In the genomic region with DNA sequence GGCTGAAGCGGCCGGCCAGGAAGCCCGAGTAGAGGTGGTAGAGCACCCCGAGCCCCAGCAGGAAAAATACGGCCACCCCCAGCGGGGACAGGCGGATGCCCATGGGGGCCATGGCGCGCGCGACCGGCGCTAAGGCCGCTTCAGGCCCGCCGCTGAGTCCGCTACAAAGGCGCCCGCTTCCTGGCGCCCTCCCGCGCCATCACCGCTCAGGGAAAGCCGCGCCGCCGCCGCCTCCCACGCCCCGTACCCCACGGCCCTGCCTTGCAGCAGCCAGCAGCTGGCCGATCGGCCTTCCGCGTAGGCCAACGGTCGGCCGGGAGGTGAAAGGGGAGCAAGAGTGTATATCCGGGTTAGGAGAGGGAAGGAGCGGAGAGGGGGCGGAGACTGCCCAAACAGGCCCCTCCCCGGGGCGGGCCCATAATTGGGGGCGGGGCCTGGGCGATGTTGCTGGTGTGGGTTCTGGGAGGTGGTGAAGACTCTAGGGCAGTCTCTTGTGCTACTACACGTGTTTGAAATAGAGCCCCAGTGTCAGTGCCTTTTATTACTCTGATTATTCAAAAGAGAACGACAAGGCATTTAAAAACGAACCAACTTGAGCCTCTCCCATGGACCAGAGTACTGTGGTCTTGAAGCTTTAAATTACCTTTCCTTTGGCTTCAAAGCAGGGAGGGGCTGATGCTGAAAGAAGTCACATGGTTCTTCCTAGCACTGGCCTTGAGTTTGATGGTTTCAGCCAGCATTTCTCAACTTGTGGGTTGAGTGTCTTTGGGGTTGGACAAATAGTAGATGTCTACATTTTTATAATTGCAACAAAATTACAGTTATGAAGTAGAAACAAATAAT, we compare ENCODE assay signal across 7 mouse cellular contexts. TPM values are rescaled to one million over a fixed set of nuclear protein-coding genes. Genes with fewer than 3 reads are reported as not detected.
DNase-seq lines count a peak whose midpoint lies in the region; ATAC-seq and TF ChIP-seq lines count a peak whose summit lies in the region.

A gene (minus strand): TSS at position 364 of the 843 bp plus-strand sequence.

- under 1% methylated on average over 48 of the region's 48 CpGs for WGBS in embryonic facial prominence, embryonic 12.5 days
- 1% methylated on average over 48 of the region's 48 CpGs for WGBS in kidney, adult 2 months
- under 1% methylated on average over 48 of the region's 48 CpGs for WGBS in limb, embryonic 12.5 days
- under 1% methylated on average over 48 of the region's 48 CpGs for WGBS in midbrain, embryonic 15.5 days
- WGBS in spleen, adult 2 months, result under 1% methylated on average over 48 of the region's 48 CpGs

- H3K27me3 ChIP-seq in embryonic facial prominence, embryonic 12.5 days, result no peaks in the 10 kb centered on the region
- H3K27me3 ChIP-seq in kidney, adult 2 months (replicated peaks; ENCODE audit: control insufficient read depth, insufficient read depth, low read length), result no peaks in the 10 kb centered on the region
- H3K27me3 ChIP-seq in limb, embryonic 12.5 days, result no peaks in the 10 kb centered on the region
- H3K27me3 ChIP-seq in midbrain, embryonic 15.5 days (replicated peaks), result no peaks in the 10 kb centered on the region
- H3K27me3 ChIP-seq in spleen, adult 2 months (ENCODE audit: control insufficient read depth, insufficient read depth, low read length), result no peaks in the 10 kb centered on the region

- DNase-seq in adrenal gland, postnatal 25 days, result peak; percentile 84
- peak; percentile 99 for DNase-seq in heart, adult 11 months
- peak; percentile 92 for DNase-seq in kidney, adult 2 months
- DNase-seq in spleen, adult 2 months (ENCODE audit: low read depth in 1 of 2, low spot score in 2 of 2), result peak; percentile 61 to 77

- peak; percentile 46 for TF ChIP-seq POLR2A in kidney, adult 2 months (IDR thresholded peaks at IDR 0.05; ENCODE audit: low read depth, low read length)
- TF ChIP-seq POLR2A in spleen, adult 2 months (IDR thresholded peaks at IDR 0.05; ENCODE audit: low read depth, low read length), result peak; percentile 47

- ATAC-seq in embryonic facial prominence, embryonic 12.5 days (ENCODE audit: insufficient number of reproducible peaks, insufficient read depth, low FRiP score, low TSS enrichment), result peak; percentile 90
- ATAC-seq in limb, embryonic 12.5 days (ENCODE audit: insufficient number of reproducible peaks, insufficient read depth, low FRiP score, low TSS enrichment, low read depth), result peak; percentile 93
- peak; percentile 98 for ATAC-seq in midbrain, embryonic 15.5 days (replicated peaks)

- H3K9ac ChIP-seq in embryonic facial prominence, embryonic 12.5 days, result peak within 1 kb of the TSS; percentile 90
- peak within 1 kb of the TSS; percentile 95 for H3K9ac ChIP-seq in limb, embryonic 12.5 days (replicated peaks)
- H3K9ac ChIP-seq in midbrain, embryonic 15.5 days, result peak within 1 kb of the TSS; percentile 99

- no peaks in the 10 kb centered on the region for H3K9me3 ChIP-seq in embryonic facial prominence, embryonic 12.5 days
- H3K9me3 ChIP-seq in limb, embryonic 12.5 days, result 0 out of 2 replicates have a peak, but pooled peaks cover 3% of the 10 kb centered on the region
- no peaks in the 10 kb centered on the region for H3K9me3 ChIP-seq in midbrain, embryonic 15.5 days

- peak within 1 kb of the TSS; percentile 88 for H3K4me3 ChIP-seq in embryonic facial prominence, embryonic 12.5 days
- peak within 1 kb of the TSS; percentile 85 for H3K4me3 ChIP-seq in kidney, adult 2 months (ENCODE audit: insufficient read depth, low read depth, low read length)
- H3K4me3 ChIP-seq in limb, embryonic 12.5 days (replicated peaks), result peak within 1 kb of the TSS; percentile 95
- peak within 1 kb of the TSS; percentile 100 for H3K4me3 ChIP-seq in midbrain, embryonic 15.5 days
- H3K4me3 ChIP-seq in spleen, adult 2 months (ENCODE audit: extremely low read depth, insufficient read depth, insufficient read length), result peak within 1 kb of the TSS; percentile 85

- H3K27ac ChIP-seq in embryonic facial prominence, embryonic 12.5 days, result peak within 1 kb of the TSS; percentile 83
- H3K27ac ChIP-seq in kidney, adult 2 months (ENCODE audit: insufficient read depth, low read depth, low read length), result peak within 1 kb of the TSS; percentile 36
- H3K27ac ChIP-seq in limb, embryonic 12.5 days, result peak within 1 kb of the TSS; percentile 86
- peak within 1 kb of the TSS; percentile 88 for H3K27ac ChIP-seq in midbrain, embryonic 15.5 days
- peak within 1 kb of the TSS; percentile 69 for H3K27ac ChIP-seq in spleen, adult 2 months (ENCODE audit: insufficient read depth, low read length)

- H3K4me2 ChIP-seq in embryonic facial prominence, embryonic 12.5 days (replicated peaks), result peak within 1 kb of the TSS; percentile 71
- peak within 1 kb of the TSS; percentile 71 for H3K4me2 ChIP-seq in limb, embryonic 12.5 days
- peak within 1 kb of the TSS; percentile 74 for H3K4me2 ChIP-seq in midbrain, embryonic 15.5 days

- TF ChIP-seq CTCF in kidney, adult 2 months (conservative IDR thresholded peaks at IDR 0.05; ENCODE audit: insufficient read depth, insufficient read length, low read depth, low read length), result no peak
- TF ChIP-seq CTCF in spleen, adult 2 months (IDR thresholded peaks at IDR 0.05; ENCODE audit: extremely low read depth, insufficient read depth, insufficient read length, insufficient replicate concordance), result no peak

- peaks cover 20% of the 10 kb centered on the region for H3K4me1 ChIP-seq in embryonic facial prominence, embryonic 12.5 days
- H3K4me1 ChIP-seq in kidney, adult 2 months (ENCODE audit: control insufficient read depth, insufficient read depth, low read length), result peaks cover 9% of the 10 kb centered on the region; the same call in 1 of the 2 replicates
- H3K4me1 ChIP-seq in limb, embryonic 12.5 days (replicated peaks), result peaks cover 13% of the 10 kb centered on the region; the same call in 1 of the 2 replicates
- H3K4me1 ChIP-seq in midbrain, embryonic 15.5 days, result peaks cover 24% of the 10 kb centered on the region
- H3K4me1 ChIP-seq in spleen, adult 2 months (ENCODE audit: control insufficient read depth, insufficient read depth, insufficient read length), result peaks cover 7% of the 10 kb centered on the region

- no peaks in the 10 kb centered on the region for H3K36me3 ChIP-seq in embryonic facial prominence, embryonic 12.5 days
- H3K36me3 ChIP-seq in kidney, adult 2 months (ENCODE audit: control insufficient read depth, insufficient read depth, low read length), result no peaks in the 10 kb centered on the region
- H3K36me3 ChIP-seq in limb, embryonic 12.5 days, result peaks cover 8% of the 10 kb centered on the region
- H3K36me3 ChIP-seq in midbrain, embryonic 15.5 days (replicated peaks), result no peaks in the 10 kb centered on the region; the same call in 1 of the 2 replicates
- no peaks in the 10 kb centered on the region for H3K36me3 ChIP-seq in spleen, adult 2 months (ENCODE audit: control insufficient read depth, insufficient read depth, low read length)

RNA-seq across cellular contexts. Expression of the gene that starts here (rescaled TPM):
- total RNA-seq in adrenal gland, postnatal 25 days (2021), result 43.8 and 49.8 TPM in 2 replicates
- polyA plus RNA-seq in embryonic facial prominence, embryonic 12.5 days (2016; fragmentation: Nextera tagmentation; extraction: Ambion mirVana), result 49.7 and 51.2 TPM in 2 replicates
- 9.5 and 12.6 TPM in 2 replicates for polyA plus RNA-seq in kidney, adult 2 months (2012; rRNA removed)
- 45.0 and 47.1 TPM in 2 replicates for polyA plus RNA-seq in limb, embryonic 12.5 days (2016; fragmentation: Nextera tagmentation; extraction: Ambion mirVana)
- polyA plus RNA-seq in midbrain, embryonic 15.5 days (2015; fragmentation: Nextera tagmentation; extraction: Ambion mirVana), result 39.7 and 40.8 TPM in 2 replicates
- polyA plus RNA-seq in spleen, adult 2 months (2012; rRNA removed), result 1.9 and 2.9 TPM in 2 replicates

Comparison
In these comparisons a context has a peak if more than half of its experiments do, and no peak if none do; other contexts are left out.
1. Peak in every context shown above with its lines: DNase-seq, ATAC-seq, H3K4me3 ChIP-seq and H3K27ac ChIP-seq.
2. H3K27ac ChIP-seq: peak in every context shown above with its lines; median percentile 88 in midbrain, embryonic 15.5 days; 86 in limb, embryonic 12.5 days; 83 in embryonic facial prominence, embryonic 12.5 days; 69 in spleen, adult 2 months; 36 in kidney, adult 2 months.